Mouse (Mus musculus) monocyte, adult 2 months (primary cell): Measurements from ENCODE around the gene Ola1.

Experiments
- DNase-seq, 2 experiments: peaks; one replicate each; pipeline ENCODE4 v3.0.0; 2022; ENCODE audit warnings: low spot score in 2 of 2, low read depth in 1 of 2

Gene Ola1

DNA sequence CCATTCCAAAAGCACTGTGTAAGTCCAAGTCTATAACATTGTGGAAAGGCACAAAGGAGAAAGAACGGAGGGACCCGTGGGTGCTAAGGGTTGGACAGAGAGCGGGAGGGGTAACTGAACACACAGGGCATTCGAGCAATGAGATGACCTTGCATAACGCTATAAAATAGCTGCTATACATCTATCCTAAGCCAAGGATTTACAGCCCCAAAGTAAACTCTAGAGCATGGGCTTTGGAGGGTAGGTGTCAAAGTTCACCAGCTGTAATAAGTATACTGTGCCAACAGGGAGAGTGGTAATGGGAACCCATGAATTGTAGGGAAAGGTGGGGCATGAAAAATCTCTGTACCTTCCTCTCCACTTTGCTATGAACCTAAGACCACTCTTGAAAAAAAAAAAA is at the start of gene Ola1:
Ola1 (minus strand) TSS at position 12 of the 400 bp plus-strand sequence.
- no peak for DNase-seq

DNA sequence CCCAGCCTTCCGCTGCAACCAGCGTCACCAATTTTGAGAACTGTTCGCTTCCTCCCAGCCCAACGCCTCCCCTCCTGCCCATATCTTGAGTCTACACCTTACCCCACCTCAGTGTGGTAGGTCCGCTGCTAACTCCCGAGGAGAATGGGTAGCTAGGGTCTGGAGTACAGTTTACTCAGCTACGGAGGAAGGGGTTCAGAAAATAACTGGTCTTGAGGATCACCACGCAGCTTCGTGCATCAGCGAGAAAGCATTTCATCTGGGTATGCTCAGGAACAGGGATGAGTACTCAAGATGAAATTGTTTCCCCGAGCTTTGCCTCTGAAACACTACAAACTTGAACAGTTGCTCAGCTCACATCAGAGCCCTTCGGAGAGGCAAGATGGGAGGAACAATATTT is 49.6 kb upstream of the Ola1 start:
- DNase-seq: no peak

DNA sequence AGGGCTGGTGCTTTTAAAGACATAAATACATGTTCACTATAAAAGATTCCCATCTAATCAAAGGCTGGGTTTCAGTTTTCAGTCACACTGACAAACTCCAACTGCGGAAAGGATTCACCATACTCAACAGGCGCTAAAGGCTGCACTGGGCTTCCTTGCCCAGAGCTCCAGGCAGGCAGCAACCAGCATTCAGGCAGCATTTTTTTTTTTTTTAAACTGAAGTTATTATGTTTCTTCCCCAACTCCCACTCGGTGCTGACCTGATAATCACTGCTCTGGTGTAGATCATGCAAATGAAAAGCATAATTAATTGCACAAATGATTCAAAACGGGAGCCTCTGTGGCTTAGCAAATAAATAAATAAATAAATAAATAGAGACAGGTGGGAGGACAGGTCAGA is 49.1 kb upstream of the Ola1 start:
- no peak for DNase-seq

DNA sequence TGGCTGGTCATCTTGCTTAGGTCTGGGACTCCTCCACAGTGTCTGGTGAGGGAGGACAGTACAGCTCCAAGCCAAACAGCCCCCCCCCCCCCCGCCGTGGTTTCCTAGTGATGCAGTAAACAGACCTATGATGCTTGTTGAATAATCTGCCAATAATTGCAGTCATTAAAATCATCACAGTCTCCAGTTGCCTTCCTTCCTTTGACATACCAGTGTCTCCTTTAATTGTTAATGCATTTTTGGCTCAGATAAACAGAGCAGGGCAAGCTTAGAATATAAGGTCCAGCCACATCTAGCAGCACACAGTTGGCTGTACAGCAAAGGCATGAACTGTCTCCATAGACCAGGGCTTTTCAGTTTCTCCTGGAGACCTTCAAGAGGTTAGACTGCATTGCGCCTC is 48.5 kb upstream of the Ola1 start:
- DNase-seq: no peak

DNA sequence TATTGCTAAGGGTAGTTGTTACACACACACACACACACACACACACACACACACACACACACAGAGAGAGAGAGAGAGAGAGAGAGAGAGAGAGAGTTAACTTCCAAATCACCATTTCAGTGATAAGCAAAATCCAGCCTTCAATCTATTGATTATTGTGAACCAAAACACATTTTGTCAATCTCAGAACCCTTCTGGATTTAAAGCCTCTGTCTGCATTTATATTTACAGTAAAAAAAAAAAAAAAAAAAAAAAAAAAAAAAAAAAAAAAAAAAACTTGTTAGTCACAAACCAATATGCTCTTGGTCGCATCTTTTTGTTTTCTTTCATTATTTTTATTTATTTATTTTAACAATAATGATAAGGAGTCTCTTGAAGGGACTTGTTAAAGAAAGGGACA is 47.9 kb upstream of the Ola1 start:
- no peak for DNase-seq

DNA sequence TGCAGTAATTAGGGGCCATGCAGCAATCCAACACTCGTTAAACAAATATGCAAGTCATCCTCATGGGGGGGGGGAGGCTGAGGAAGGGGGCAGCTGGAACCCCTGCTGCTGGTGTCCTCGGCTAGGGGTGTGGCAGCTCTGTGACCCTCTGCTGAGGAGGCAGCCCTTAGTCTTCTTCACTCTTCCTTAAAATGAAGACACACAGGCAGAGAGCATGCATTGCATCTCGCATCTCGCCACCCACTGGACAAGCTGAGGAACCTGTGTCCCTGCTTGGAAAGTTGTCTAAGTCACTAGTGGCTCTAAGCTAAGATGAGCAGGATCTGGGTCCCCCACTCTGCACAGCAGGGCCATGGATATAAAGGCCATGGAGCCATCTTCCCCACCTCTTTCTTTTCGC is 47.3 kb upstream of the Ola1 start:
- no peak for DNase-seq

DNA sequence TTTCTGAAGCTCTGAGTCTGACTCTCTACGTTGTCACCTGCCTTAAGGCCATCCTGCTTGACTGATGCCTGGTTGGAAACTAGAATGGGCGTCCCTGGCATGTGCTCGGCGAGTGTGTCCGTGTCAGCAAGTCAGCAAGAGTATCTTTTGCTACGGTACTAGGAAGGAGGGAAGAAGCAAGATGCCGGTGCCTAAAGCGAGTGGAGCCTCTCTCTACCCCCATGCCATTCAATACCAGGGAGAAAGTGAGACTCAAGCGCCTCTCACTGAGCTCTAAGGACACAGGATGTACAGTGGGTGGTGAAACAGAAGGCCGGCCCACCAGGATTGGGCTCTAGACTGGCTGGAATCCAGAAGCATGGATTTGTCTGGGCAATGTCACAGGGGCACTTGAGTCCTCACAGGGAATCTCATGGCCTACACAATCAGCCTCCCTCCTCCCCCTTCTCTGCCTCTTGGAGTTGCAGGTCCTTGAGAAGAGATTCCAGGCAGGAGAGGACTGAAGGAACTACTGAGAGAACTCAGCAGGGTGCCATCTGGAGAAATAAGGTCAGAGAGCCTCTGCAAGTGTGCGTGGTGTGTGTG is 46.0 kb upstream of the Ola1 start:
- no peak for DNase-seq

DNA sequence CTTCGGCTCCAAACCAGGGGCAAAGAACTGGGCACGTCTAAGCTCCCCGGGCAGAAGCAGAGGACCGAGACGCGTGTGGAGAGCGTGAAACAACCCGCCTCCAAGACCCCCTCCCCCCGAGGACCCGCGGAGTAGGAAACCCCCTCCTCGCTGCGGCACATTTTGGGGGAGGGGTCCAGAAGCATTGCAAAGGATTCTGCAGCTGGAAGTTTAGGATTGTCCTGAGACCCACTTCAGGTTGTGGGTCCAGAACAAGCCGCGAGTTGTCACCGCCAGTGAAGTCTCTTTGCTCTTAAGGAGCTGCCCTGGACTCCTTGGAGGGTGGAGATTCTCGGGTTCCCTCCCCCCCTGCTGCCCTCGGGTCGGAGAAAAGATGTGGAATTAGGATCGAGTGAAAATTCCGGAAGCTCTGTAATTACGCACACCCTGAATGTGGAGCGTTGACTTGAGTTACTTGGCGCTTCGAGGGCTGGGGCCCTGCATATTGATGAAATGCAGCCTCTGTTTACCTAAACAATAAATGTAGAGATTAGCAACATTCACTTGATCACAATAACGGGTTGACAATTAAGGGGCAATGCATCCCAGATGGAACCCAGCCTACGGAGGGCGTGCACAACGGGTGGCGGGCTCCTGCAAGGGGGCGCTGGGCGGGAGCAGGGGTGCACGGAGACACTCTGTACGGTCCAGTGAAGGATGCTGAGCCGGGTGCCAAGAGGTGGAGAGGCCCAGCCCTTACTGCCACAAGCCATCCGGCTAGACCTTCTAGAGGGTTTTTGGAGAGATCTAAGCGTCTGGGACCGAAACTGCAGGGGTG is 45.3 kb upstream of the Ola1 start:
- no peak for DNase-seq

DNA sequence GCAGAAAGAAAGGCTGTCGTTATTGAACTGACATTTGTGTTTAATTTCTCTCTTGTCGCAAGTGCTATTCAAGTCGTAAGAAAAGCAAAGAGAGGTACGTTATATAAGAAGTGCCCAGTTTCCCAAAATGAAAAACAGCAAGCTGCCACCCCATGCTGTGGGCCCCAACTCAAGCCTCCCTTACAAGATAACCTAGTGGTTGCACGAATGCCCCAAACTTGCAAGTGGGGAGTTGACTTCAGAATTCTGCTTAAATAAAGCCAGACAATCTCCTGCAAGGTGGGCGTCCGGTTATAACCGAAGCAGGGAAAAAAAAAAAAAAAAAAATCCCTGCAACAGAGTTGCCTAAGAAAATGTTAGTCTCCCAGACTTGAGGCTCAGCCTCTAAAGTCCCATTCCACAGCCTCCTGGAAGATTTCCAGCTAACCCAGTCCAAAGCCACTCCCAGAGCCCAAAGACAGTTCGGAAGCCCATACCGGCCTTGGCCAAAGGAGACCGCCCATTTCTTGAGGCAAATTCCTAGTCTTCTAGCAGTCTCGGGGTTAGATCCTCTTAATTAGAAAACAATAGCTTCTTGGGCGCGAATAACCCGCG is 44.5 kb upstream of the Ola1 start:
- no peak for DNase-seq

DNA sequence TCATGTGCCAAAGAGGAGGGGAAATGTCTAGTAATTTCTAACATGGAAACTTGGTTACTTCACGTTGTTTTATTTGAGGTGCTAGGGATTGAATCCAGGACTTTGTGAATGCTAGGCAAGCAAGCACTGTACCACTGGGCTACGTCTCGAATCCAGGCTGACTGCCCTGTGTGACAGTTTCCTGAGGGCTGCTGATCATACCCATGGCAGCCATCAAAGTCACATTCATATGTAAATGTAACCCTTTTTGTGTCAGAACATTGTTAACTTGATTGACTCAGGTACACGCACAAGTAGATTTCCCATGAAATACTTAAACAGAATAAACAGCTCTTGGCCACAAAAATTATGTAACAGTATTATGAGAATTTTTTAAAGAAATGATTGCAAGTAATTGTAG is 30.0 kb upstream of the Ola1 start:
- DNase-seq: no peak

DNA sequence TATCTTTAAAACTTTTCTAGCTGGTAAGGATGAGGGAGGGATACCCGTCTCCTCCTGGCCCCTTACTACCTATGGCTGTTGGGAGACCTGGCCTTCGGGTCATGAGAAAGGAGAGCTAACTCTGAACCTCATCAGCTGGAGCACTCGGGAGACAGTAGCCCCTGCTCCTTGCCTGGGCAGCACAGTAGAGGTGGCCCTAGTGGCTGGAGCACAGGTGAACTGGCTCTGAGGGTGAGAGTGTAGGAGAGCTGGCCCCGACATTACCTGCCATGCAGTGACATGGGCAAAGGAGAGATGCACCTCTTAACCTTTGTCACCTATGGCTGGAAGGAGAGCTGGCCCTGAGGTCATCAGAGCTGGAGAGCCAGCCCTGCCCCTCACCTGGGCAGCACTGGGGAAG is 22.6 kb upstream of the Ola1 start:
- DNase-seq: no peak

DNA sequence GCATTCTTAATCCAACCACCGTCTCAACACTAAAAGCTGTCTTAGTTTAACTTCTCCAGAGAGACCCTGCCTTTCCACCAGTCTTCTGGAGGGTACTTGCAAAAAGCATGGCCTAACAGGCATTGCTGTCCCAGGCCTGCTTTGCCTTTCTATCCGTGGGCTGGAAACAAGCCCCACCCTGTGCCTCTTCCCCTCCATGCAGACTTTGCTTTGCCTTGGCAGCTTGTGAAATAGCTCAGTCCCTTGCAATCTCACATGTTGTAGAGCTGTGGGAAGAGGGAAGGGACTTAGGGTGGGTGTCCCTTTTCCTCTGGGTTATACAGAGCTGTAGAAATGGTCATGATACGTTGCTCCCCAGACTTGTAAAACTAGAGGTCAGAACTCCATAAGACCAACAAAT is 12.4 kb upstream of the Ola1 start:
- DNase-seq: no peak

DNA sequence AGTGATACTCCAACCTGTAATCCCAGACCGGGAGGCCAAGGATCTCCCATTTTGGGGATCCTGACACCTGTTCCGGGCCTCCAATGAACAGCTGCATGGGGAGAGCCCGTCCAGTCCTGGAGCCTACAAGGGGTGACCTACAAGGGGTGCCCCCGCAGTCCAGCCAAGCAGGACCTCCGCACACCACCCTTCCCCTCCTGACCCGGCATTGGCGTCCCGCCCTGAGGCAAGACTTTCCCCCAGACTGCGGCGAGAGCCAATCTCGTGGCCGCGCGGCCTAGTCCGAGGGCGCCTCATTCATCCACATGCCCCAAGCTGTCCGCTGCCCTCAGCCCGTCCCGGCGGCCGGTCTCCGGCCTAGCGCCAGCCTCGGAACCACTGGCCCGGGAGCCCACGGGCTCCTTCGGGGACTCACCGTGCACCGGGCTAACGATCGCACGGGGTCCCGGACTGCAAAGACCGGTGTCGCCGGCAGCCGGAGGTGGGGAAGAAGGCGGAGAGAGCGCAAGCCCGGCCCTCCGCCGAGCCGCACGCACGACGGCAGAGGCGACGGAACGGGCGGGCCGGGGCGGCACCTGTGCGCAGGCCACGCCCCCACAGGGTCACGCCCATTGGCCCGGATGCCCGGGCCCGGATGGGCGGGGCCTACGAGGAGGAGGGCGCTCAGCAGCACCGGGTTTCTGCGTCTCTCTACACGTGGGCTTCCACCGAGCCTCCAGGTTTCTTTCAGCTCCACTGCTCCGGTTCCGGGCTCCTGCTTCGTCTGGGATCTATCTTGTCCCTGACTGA is 4.7 kb downstream of the Ola1 start:
- DNase-seq: peak; percentile 54 to 85

DNA sequence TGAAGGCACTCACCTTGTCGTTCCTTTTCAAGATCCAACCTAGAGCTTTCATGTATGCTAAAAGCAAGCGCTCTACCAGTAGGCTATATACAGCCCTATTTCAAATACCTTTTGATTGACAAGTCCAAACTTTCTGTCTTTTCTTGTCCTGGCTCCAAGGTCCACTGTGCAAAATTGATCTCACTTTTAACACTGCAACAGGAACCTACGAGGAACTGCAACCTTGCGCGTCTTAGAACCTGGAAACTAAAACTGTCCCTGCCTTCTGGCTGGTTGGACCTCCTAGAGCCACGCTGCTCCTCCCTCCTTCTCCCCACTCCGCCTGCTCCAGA is 5.2 kb downstream of the Ola1 start:
- DNase-seq: no peak

DNA sequence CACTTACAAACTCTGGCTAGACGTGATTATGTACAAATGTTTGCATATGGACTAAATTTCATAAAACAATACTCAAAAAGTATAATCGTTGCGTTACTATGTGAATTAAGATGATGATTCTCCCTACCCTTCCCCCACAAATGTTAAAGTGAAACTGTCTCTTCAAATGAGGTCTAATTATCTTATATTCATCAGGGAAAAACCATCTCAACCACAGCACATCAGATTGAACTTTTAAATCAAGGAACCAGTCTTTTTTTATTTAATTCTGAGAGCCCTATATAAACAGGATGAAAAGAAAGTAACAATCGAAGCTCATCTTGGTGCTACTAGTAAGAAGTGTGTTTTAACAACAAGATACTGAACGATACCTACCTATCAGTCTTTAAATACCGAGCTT is 14.4 kb downstream of the Ola1 start:
- no peak for DNase-seq

DNA sequence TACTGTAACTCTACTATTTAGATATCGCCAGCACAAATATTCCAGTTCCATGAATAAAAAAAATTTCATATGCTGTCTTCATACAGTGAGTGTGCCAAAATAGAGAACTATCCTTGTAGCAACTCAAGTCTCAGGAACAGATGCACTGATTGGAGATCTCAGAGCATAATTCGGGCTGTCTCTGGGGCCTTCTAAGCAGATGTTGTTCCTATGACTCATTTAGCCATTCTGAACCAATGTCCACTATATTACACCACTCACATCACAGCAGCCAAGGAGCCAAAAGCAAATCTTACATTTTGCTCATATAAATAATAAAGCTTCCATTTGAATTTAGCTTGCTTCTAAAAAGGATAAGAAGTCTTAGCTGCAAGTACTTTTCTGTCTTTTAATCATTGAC is 30.2 kb downstream of the Ola1 start:
- DNase-seq: no peak

DNA sequence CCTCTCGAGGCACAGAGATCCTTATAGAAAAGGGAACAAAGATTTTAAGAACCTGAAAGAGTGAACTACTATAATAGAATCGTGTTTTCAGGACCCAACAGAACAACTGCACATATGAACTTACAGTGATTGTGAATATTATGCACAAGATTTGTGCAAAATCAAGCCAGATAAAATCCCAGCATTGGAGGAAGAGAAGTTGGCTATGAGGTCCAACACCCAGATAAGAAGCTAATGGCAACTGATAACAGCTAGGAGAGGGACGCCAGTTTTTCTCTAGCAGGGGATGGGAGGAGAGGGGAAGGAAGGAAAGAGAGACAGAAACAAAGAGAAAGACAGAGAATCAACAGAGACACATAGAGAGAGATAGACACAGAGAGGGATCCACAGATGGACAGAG is 33.5 kb downstream of the Ola1 start:
- no peak for DNase-seq

DNA sequence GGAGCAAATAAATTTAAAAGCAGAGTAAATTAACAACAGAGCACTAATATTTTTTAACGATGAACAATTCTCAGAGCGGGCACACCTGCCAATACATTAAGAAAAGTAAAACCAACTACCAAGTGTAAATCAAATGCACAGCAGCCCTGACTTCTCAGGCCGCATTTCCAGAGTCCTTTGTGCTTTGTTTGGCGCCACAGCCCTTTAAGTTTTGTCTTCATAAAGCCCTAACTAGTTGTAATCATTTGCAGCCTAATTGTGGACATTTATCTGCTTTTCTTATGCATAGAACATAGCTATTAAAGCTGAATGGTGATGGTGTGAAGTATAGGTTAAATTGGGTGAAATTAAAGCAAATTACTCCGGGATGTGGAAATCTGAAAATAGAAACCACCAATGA is 49.2 kb downstream of the Ola1 start:
- DNase-seq: no peak

DNA sequence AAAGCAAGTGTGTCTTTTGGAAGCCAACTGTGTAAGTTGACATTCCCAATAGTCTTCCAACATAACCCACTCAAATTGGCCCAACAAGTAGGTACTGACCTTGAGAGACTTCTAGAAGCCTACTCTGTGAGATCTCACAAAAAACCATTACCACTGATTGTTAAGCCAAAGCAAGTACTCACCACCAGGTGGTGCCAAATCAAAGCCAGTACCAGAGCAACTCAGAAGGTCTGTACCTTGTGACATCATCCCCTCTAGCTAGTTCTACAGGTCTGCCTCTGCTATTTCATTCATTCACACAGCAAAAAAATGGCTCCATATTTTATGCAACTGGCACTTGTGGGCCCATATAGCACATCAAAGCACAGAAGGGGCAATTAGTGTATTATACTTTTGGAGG is 51.6 kb downstream of the Ola1 start:
- DNase-seq: peak in 1 of 2 experiments; percentile 32

DNA sequence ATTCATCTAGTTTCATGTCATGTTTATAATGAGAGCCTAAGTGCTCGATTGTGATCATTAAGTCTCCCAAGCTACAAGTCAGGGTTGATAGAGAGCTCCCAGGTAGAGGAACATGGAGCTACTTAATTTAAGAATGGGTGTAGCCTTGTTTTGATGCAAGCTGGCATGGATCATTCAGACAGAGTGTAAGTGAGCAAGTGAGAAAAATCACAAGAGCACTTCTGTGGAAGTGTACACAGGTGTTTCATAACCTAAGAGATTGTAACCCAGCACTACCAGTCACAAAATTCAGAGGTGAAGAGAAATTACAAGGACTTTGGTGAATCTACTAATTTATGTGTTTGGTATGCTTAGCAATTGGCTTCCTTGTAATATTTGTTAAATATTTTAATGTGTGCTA is 54.1 kb downstream of the Ola1 start:
- DNase-seq: no peak

DNA sequence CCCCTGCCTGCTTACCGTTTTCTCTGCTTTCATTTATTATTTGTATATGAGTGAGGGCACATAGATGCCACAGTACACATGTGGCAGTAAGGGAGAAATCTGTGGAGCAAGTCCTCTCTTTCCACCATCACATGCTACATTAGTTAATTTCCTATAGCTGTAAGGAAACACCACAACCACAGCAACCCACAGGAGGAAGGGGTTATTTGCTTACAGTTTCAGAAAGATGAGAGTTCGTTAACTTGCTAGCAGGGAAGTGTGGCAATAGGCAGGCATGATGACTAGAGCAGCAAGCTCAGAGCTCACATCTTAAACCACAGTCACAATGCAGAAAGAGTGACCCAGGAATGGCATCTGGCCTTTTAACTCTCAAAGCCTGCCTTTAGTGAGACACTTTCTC is 58.0 kb downstream of the Ola1 start:
- DNase-seq: peak; percentile 9 to 12

DNA sequence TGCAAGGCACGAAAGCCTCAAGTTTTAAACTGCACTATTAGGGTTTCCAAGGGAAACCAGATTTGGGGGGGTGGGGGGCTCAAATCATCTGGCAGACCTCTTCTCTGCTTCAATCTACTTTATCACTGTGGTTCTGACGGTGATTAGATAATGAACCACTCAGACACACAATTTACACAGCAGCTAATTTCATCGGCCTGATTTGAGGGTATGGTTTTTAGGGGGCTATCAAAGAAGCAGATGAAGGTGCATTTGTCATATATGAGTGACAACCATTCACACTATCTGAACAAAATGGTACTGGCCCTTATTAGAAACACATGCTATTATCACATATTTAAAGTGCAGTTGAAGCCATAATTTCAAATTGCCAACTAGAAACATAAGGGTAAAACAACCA is 61.5 kb downstream of the Ola1 start:
- DNase-seq: no peak
